Mouse (Mus musculus) cerebellum, adult 2 months (tissue): ENCODE measurements around the gene Med24. TPM values are rescaled to one million over a fixed set of nuclear protein-coding genes. Genes with fewer than 3 reads are reported as not detected.

Source experiments
- DNase-seq, 2 experiments: peaks; one replicate each; pipeline ENCODE4 v3.0.0; 2021
- H3K27ac ChIP-seq: fragments of 200-500 bp; 2 replicates; pipeline ENCODE4 v1.5.1; 2012; ENCODE audit warnings: low read length, control low read depth, inconsistent platforms; ENCODE audit not compliant: insufficient read depth
- H3K27me3 ChIP-seq: fragments of 200-500 bp; 2 replicates; pipeline ENCODE4 v1.6.1; 2012; ENCODE audit warnings: inconsistent platforms, mild to moderate bottlenecking, low read length, moderate library complexity; ENCODE audit not compliant: control insufficient read depth, insufficient read depth
- H3K4me1 ChIP-seq: fragments of 200-500 bp; 2 replicates; pipeline ENCODE4 v1.6.1; 2011; ENCODE audit warnings: low read length; ENCODE audit not compliant: control insufficient read depth, insufficient read depth
- H3K4me3 ChIP-seq: fragments of 200-500 bp; replicated peaks from 2 replicates; pipeline ENCODE3; 2011; ENCODE audit warnings: mild to moderate bottlenecking, low read depth, low read length, control low read depth; ENCODE audit not compliant: insufficient read depth
- CTCF ChIP-seq: fragments of 200-500 bp; IDR thresholded peaks from 2 replicates; pipeline ENCODE4 v1.5.1; 2011; ENCODE audit warnings: low read depth, mild to moderate bottlenecking, control low read depth, low read length, moderate library complexity, borderline replicate concordance; ENCODE audit not compliant: insufficient read depth
- POLR2A ChIP-seq: fragments of 200-500 bp; IDR thresholded peaks from 2 replicates; pipeline ENCODE4 v1.6.1; 2011; ENCODE audit warnings: low read length, control low read depth, borderline replicate concordance; ENCODE audit not compliant: insufficient read depth
- WGBS: fragments of 180-500 bp; shearing (Covaris S2); methylation state at CpG from one replicate; pipeline ENCODE4 v1.1.7; 2018; 5-methylcytosine and 5-hydroxymethylcytosine counted together
- polyA plus RNA-seq: library from polyadenylated mRNA; depleted of rRNA; stranded (reverse); fragments of >200 nt; gene quantifications from 2 replicates; pipeline ENCODE4 v1.2.3, GENCODE M21; 2012

Gene Med24
- polyA plus RNA-seq, 1 experiment, result 105 TPM

DNA sequence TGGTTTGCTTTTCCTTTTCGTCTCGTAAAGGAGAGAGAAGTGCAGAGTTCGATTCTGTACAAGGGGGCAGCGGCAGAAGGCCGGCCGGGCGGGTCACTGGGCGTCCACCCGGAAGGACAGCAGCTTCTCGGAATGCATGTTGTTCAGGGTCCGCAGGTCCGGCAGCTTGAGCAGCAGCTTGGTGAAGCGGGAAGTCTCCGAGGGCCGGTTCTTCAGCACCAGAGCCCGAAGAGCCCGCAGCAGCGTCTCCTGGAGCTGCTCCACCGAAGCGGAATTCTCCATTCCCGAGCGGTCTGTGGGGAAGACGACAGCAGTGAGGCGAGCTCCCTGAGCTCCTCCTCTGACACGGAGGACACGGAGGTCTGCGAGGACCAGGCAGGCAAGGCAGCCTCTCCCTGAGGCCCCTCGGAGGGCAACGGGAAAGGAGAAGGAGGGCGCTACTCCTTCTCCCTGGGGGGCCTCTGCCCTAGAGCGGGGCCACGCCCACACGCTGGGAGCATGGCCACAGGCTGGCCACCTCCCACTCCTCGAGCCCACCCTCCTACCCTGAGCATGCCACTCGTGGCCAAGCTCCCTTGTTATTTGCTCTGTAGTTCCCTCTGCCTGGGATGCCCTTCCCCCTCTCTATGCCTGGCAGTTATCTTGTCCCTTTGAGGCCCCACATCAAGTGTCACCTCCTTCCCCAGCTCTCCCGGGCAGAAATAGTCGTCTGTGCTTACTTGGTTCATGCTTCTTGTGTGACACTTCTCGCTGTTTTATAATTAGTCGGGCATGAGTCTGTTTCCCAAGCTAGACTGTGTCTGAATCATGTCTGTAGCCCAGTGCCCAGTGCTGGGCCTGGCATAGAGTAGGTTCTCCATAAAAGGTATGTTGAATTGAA lies 39.1 kb upstream of the Med24 start:
- Histone ChIP-seq H3K27me3 (no peaks in the 10 kb centered on the region), H3K4me3 (no peak overlapping the region), H3K27ac (peak overlapping the region; percentile 9; the same call in 1 of the 2 replicates), H3K4me1 (peaks cover 55% of the 10 kb centered on the region)
- TF ChIP-seq CTCF (no peak), POLR2A (no peak)
- WGBS, result 8% methylated on average over 39 of the region's 39 CpGs
- DNase-seq, result peak; percentile 46 to 69

GRCm38 (mm10) chr11:98767713-98768112 lies 38.5 kb upstream of the Med24 start:
- 3% methylated on average over 4 of the region's 4 CpGs for WGBS
- Histone ChIP-seq H3K27me3 (no peaks in the 10 kb centered on the region), H3K27ac (no peak overlapping the region), H3K4me1 (peaks cover 55% of the 10 kb centered on the region), H3K4me3 (no peak overlapping the region)
- no peak for DNase-seq
- no peak for TF ChIP-seq CTCF
- no peak for TF ChIP-seq POLR2A

GRCm38 (mm10) chr11:98767276-98767675 lies 38.0 kb upstream of the Med24 start:
- H3K4me1 ChIP-seq, result peaks cover 55% of the 10 kb centered on the region
- H3K27me3 ChIP-seq, result no peaks in the 10 kb centered on the region
- no peak overlapping the region for H3K4me3 ChIP-seq
- H3K27ac ChIP-seq, result no peak overlapping the region
- 23% methylated on average over 9 of the region's 9 CpGs for WGBS
- peak in 1 of 2 experiments; percentile 42 for DNase-seq
- TF ChIP-seq POLR2A, result peak; percentile 23; the same call in 1 of the 2 replicates
- no peak for TF ChIP-seq CTCF

DNA sequence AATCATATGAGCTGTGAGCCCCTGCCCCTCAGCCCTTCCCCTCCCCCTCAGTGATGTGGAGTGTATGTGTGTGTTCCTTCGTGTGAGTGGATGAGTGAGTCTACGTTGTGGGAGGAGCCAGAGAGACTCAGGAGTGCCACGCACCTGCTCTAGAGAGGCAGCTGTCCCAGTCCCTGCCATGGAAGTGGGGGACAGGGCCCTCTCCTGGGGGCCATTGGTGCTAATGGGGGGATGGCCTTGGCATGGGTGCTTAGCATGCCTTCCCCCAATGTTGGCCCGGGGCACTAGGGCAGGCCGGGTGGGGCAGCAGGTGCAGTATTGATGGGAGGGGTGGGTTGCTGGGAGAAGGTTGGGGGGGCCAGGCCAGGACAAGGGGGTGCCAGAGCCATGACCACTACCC lies 37.6 kb upstream of the Med24 start:
- no peak overlapping the region for H3K4me3 ChIP-seq
- TF ChIP-seq CTCF, result no peak
- TF ChIP-seq POLR2A, result no peak
- peaks cover 54% of the 10 kb centered on the region for H3K4me1 ChIP-seq
- H3K27me3 ChIP-seq, result no peaks in the 10 kb centered on the region
- H3K27ac ChIP-seq, result no peak overlapping the region
- peak in 1 of 2 experiments; percentile 37 for DNase-seq
- 6% methylated on average over 5 of the region's 5 CpGs for WGBS

- H3K27ac ChIP-seq, result no peak overlapping the region
- no peaks in the 10 kb centered on the region for H3K27me3 ChIP-seq
- no peak overlapping the region for H3K4me3 ChIP-seq
- WGBS, result 8% methylated on average over 2 of the region's 2 CpGs
- peaks cover 50% of the 10 kb centered on the region for H3K4me1 ChIP-seq
- DNase-seq, result peak in 1 of 2 experiments; percentile 40
- TF ChIP-seq POLR2A (no peak), CTCF (no peak)
Measured at GRCm38 (mm10) chr11:98766346-98766745, 37.1 kb upstream of the Med24 start.

DNA sequence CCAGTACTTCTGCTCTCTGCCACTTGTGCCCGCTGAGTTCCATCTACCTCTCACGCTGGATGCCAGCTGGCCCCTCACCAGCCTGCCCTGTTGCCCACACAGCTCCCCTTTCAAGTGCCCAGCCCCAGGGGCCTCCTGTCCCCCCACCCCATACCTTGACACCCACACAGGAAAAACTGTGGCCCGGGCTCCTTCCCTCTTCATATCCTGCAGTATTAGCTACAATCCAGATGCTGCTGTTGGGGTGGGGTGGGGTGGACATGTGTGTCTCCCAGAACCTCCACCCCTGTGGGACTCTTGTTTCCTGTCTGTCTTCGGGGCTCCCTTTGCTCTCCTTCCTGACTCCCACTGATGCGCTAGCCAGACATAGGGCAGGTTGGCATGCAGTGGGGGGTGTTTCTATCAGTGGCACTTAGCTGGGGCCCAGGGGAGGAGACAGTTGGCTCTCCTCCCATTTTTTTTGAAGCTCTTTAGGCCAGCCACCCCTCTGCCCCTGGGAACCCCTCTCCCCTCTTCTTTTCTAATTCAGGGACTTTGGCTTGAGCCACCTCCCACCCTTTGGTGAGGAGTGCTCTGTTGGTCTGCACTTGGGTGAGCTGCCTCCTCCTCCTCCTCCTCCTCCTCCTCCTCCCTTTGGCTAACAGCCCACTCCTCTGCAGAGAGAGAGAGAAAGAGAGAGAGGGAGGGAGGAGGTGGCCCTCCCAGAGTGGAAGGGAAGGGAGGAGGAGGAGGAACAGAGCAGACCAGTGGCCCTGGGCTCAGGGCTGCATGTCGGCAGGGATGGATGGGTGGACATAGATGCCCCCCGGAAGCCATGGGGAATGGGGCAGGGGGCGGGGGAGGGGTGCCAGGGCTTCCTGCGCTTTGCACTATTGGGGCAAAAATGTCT lies 36.4 kb upstream of the Med24 start:
- DNase-seq, result peak in 1 of 2 experiments; percentile 41
- 19% methylated on average over 9 of the region's 9 CpGs for WGBS
- H3K4me3 ChIP-seq, result no peak overlapping the region

DNA sequence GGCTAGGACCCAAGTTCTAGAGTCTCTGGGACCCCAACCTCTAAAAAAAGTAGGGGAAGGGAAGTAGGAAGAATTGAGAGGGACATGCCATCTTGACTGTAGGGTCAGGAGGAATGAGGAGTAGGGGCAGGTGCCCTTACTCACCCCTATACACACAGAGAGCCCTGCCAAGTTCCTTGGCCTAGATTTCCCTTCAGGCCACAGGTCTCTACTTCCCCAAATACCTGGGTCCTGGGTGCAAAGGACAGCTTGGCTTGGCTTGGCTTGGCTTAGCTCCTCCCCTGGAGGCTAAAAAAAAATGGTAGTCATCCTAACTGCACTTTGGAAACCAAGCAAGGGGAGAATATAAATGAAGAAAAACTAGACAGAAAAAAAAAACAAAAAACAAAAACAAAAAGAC lies 35.5 kb upstream of the Med24 start:
- Histone ChIP-seq H3K4me1 (peaks cover 36% of the 10 kb centered on the region), H3K27me3 (no peaks in the 10 kb centered on the region), H3K27ac (no peak overlapping the region), H3K4me3 (no peak overlapping the region)
- DNase-seq, result no peak
- no peak for TF ChIP-seq POLR2A

More for the DNA sequence above, 36.4 kb upstream of the Med24 start:
- Histone ChIP-seq H3K27ac (no peak overlapping the region), H3K4me1 (peaks cover 46% of the 10 kb centered on the region), H3K27me3 (no peaks in the 10 kb centered on the region)
- TF ChIP-seq POLR2A (no peak), CTCF (no peak)

DNA sequence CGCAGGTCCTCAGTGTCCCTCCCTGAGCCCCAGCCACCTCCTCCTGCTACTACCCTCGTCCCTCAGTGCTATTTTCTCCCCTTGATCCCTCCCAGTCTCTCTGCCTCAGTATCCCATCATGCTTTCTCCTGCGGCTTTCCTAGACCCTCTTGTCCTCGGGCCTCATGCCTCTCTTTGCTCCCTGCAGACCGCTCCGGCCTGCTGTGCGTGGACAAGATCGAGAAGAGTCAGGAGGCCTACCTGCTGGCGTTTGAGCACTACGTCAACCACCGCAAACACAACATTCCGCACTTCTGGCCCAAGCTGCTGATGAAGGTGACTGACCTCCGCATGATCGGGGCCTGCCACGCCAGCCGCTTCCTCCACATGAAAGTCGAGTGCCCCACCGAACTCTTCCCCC lies 34.9 kb upstream of the Med24 start:
- Histone ChIP-seq H3K4me1 (peaks cover 32% of the 10 kb centered on the region), H3K27me3 (no peaks in the 10 kb centered on the region), H3K4me3 (no peak overlapping the region), H3K27ac (no peak overlapping the region)
- 84% methylated on average over 18 of the region's 18 CpGs for WGBS
- TF ChIP-seq CTCF, result no peak
- TF ChIP-seq POLR2A, result no peak
- no peak for DNase-seq
